In the genomic region with DNA sequence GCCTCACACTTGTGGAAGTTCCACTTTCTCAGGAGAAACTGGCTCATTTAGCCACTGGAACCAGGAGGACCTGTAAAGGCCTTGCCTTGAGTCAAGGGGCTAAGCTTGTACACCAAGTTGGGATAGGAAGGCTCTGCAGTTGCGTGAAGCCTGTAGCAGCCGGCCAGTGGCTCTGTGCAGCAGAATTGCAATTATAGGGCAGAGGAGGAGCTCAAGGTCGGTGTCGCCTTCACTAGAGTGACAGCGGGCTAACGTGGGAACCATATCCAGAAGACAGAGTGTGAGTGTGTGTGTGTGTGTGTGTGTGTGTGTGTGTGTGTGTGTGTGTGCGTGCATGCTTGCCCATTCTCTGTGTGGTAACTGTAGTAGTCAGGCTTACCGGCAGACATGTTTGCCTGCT, we compare ENCODE assay signal across 15 mouse cellular contexts. TPM values are rescaled to one million over a fixed set of nuclear protein-coding genes. Genes with fewer than 3 reads are reported as not detected.
DNase-seq lines count a peak whose midpoint lies in the region; ATAC-seq and TF ChIP-seq lines count a peak whose summit lies in the region.
"Had no signal": no experiment of that assay in that cellular context is flagged by ENCODE, and none has a peak within 500 bp of the region (broad histone marks: within the 10 kb centered on the region; RNA-seq: fewer than 3 reads in every experiment).

No protein-coding gene starts in this region.

- H3K9me3 ChIP-seq in liver, embryonic 13.5 days (replicated peaks) = no peaks in the 10 kb centered on the region
- H3K9me3 ChIP-seq in liver, postnatal 0 days (ENCODE audit: low read length) = no peaks in the 10 kb centered on the region
- H3K9me3 ChIP-seq in stomach, embryonic 14.5 days (ENCODE audit: control insufficient read depth, low read depth, low read length) = no peaks in the 10 kb centered on the region
- H3K9me3 ChIP-seq: midbrain, embryonic 12.5 days had no signal

- H3K4me1 ChIP-seq in liver, embryonic 13.5 days (replicated peaks) = peaks cover 93% of the 10 kb centered on the region
- H3K4me1 ChIP-seq in liver, postnatal 0 days (ENCODE audit: insufficient read depth) = peaks cover 38% of the 10 kb centered on the region
- H3K4me1 ChIP-seq in stomach, embryonic 14.5 days (ENCODE audit: control insufficient read depth, insufficient read depth, low read length) = peaks cover 49% of the 10 kb centered on the region

- ATAC-seq in liver, embryonic 13.5 days (ENCODE audit: low read depth) = no peak
- no peak for ATAC-seq in liver, postnatal 0 days
- ATAC-seq in stomach, embryonic 14.5 days (ENCODE audit: insufficient number of reproducible peaks, insufficient read depth, low FRiP score, low read depth) = no peak
- no peak for ATAC-seq in CD4-positive, CD25-positive, alpha-beta regulatory T cell, adult 4 months
- ATAC-seq: hindbrain, embryonic 16.5 days had no signal

- peak overlapping the region; percentile 78; the same call in 1 of the 2 replicates for H3K4me2 ChIP-seq in liver, embryonic 13.5 days
- no peak overlapping the region for H3K4me2 ChIP-seq in liver, postnatal 0 days (ENCODE audit: low read depth, low read length)
- no peak overlapping the region for H3K4me2 ChIP-seq in stomach, embryonic 14.5 days (replicated peaks; ENCODE audit: low read depth, low read length)
- H3K4me2 ChIP-seq: midbrain, embryonic 12.5 days had no signal

- peak overlapping the region; percentile 25; the same call in 1 of the 2 replicates for H3K27ac ChIP-seq in gastrocnemius, adult 2 months
- H3K27ac ChIP-seq in liver, embryonic 13.5 days = no peak overlapping the region
- H3K27ac ChIP-seq in liver, postnatal 0 days (ENCODE audit: low read depth) = no peak overlapping the region
- H3K27ac ChIP-seq in stomach, embryonic 14.5 days (ENCODE audit: low read length) = peak overlapping the region; percentile 10; the same call in 1 of the 2 replicates
- H3K27ac ChIP-seq: midbrain, embryonic 12.5 days had no signal

- H3K27me3 ChIP-seq in liver, embryonic 13.5 days = no peaks in the 10 kb centered on the region
- H3K27me3 ChIP-seq in liver, postnatal 0 days (ENCODE audit: insufficient read depth, low read length) = no peaks in the 10 kb centered on the region
- H3K27me3 ChIP-seq in stomach, embryonic 14.5 days (ENCODE audit: control insufficient read depth, insufficient read depth, low read length) = no peaks in the 10 kb centered on the region
- H3K27me3 ChIP-seq: midbrain, embryonic 12.5 days had no signal

- intact Hi-C loops in gastrocnemius, adult 2 months (cut with DNase I) = no loop called here

- TF ChIP-seq EP300 in liver, postnatal 0 days (IDR thresholded peaks at IDR 0.05; ENCODE audit: low read depth) = no peak

- no peak for DNase-seq in gastrocnemius, adult 2 months
- no peak for DNase-seq in gastrocnemius, postnatal 25 days
- no peak for DNase-seq in liver, embryonic 13.5 days
- DNase-seq in liver, postnatal 0 days = no peak
- DNase-seq in adrenal gland, postnatal 36 days = peak; percentile 47 to 49
- DNase-seq: embryo, embryonic 11 days; gastrocnemius, postnatal 36 days; kidney, adult 9 months; left cerebral cortex, postnatal 4 days; lung, postnatal 4 days; spleen, adult 18-20 months had no signal

- peak overlapping the region; percentile 26; the same call in 1 of the 2 replicates for H3K4me3 ChIP-seq in gastrocnemius, adult 2 months
- H3K4me3 ChIP-seq in liver, embryonic 13.5 days (replicated peaks) = no peak overlapping the region
- no peak overlapping the region for H3K4me3 ChIP-seq in liver, postnatal 0 days (ENCODE audit: low read depth, low read length)
- no peak overlapping the region for H3K4me3 ChIP-seq in stomach, embryonic 14.5 days (ENCODE audit: low read depth, low read length)
- H3K4me3 ChIP-seq: midbrain, embryonic 12.5 days had no signal

- no peak for TF ChIP-seq CTCF in gastrocnemius, adult 2 months (IDR thresholded peaks at IDR 0.05)
- TF ChIP-seq CTCF in liver, postnatal 0 days (IDR thresholded peaks at IDR 0.05; ENCODE audit: low read depth) = no peak

- peaks cover 72% of the 10 kb centered on the region for H3K36me3 ChIP-seq in liver, embryonic 13.5 days
- H3K36me3 ChIP-seq in liver, postnatal 0 days (replicated peaks; ENCODE audit: insufficient read depth, low read length) = peaks cover 63% of the 10 kb centered on the region
- peaks cover 26% of the 10 kb centered on the region for H3K36me3 ChIP-seq in stomach, embryonic 14.5 days (ENCODE audit: control insufficient read depth, insufficient read depth, low read length)

- 0 out of 2 replicates have a peak overlapping the region, but pooled peaks have one; percentile 98 for H3K9ac ChIP-seq in liver, embryonic 13.5 days
- no peak overlapping the region for H3K9ac ChIP-seq in liver, postnatal 0 days (replicated peaks)
- no peak overlapping the region for H3K9ac ChIP-seq in stomach, embryonic 14.5 days (replicated peaks; ENCODE audit: low read depth, low read length)
- H3K9ac ChIP-seq: midbrain, embryonic 12.5 days had no signal

- WGBS in liver, embryonic 13.5 days (ENCODE audit: insufficient replicate concordance) = 83% methylated on average over 8 of the region's 8 CpGs
- WGBS in liver, postnatal 0 days (ENCODE audit: insufficient replicate concordance) = 88% methylated on average over 8 of the region's 8 CpGs
- 77% methylated on average over 8 of the region's 8 CpGs for WGBS in stomach, embryonic 14.5 days

RNA-seq across cellular contexts. Expression of gene Klf3, which starts 12.4 kb away (rescaled TPM):
- 10 to 100 TPM; 18.2 to 20.4 TPM for total RNA-seq in gastrocnemius, adult 2 months (2021)
- 10 to 100 TPM; 12.6 to 17.5 TPM for total RNA-seq in gastrocnemius, postnatal 25 days (2021)
- polyA plus RNA-seq in liver, embryonic 13.5 days (2015; fragmentation: Nextera tagmentation; extraction: Ambion mirVana) = 73.2 and 78.4 TPM in 2 replicates
- 63.5 and 65.7 TPM in 2 replicates for polyA plus RNA-seq in liver, postnatal 0 days (2015; fragmentation: Nextera tagmentation; extraction: Ambion mirVana)
- total RNA-seq in adrenal gland, postnatal 36 days (2021) = 10 to 100 TPM; 56.1 to 68.3 TPM
- polyA plus RNA-seq in stomach, embryonic 14.5 days (2014; fragmentation: Nextera tagmentation; extraction: Ambion mirVana) = 106 and 115 TPM in 2 replicates
- polyA plus RNA-seq in CD4-positive, CD25-positive, alpha-beta regulatory T cell, adult 4 months (2017; shearing (Covaris generic)) = 10 to 100 TPM; 81.0 to 99.7 TPM

Comparison
In these comparisons a context has a peak if more than half of its experiments do, and no peak if none do; other contexts are left out.
1. DNase-seq: peak in adrenal gland, postnatal 36 days (2 of 2); none in gastrocnemius, adult 2 months (single experiment), gastrocnemius, postnatal 25 days (single experiment), liver, embryonic 13.5 days (single experiment) and liver, postnatal 0 days (single experiment).
2. H3K27ac ChIP-seq: peak in gastrocnemius, adult 2 months (single experiment) and stomach, embryonic 14.5 days (single experiment); none in liver, embryonic 13.5 days (single experiment) and liver, postnatal 0 days (single experiment).